Mouse (Mus musculus) heart, postnatal 0 days (tissue): ENCODE data around the gene Ttll7.

Experiments used
- CTCF ChIP-seq: IDR thresholded peaks from 2 replicates; pipeline ENCODE4 v1.5.1; 2016; ENCODE audit warnings: antibody characterized with exemption, control low read depth, low read depth
- EP300 ChIP-seq: IDR thresholded peaks from 2 replicates; pipeline ENCODE4 v1.6.1; 2016; ENCODE audit warnings: antibody characterized with exemption, low read depth

- TF ChIP-seq CTCF (no peak), EP300 (no peak)
Observed at GRCm38 (mm10) chr3:147028382-147028781, 176.2 kb downstream of the Ttll7 start.
